Mouse (Mus musculus): ENCODE data around the gene 5730455P16Rik. TPM values are rescaled to one million over a fixed set of nuclear protein-coding genes. Genes with fewer than 3 reads are reported as not detected.
A peak's percentile ranks its signal among the peaks of the same experiment; 100 is the strongest.

Gene 5730455P16Rik
- total and polyA plus RNA-seq, 3 experiments = 12.7 to 19.7 (median 15.0) TPM

- peaks cover 50 to 85% of the 10 kb centered on the region in 2 experiments for H3K36me3 ChIP-seq (replicated peaks in 1 of 2; ENCODE audit: control insufficient read depth in 1 of 2, insufficient read depth in 1 of 2, low read length in 1 of 2)
Measured at GRCm38 (mm10) chr11:80368949-80369348, 8.9 kb downstream of the 5730455P16Rik start.

GRCm38 (mm10) chr11:80354832-80355231 lies 23.0 kb downstream of the 5730455P16Rik start:
- no peaks in the 10 kb centered on the region for H3K27me3 ChIP-seq (replicated peaks)
- in situ Hi-C loops (cut with MboI; ENCODE audit: low pct_ligation_motif_present, low pct_unique_long_range_greater_than_20kb, low sequenced_read_pairs) = no loop called here
- H3K27ac ChIP-seq (ENCODE audit: insufficient read depth, low read depth) = no peak overlapping the region
- DNase-seq (ENCODE audit: extremely low read depth) = peak; percentile 88
- no peaks in the 10 kb centered on the region for H3K79me2 ChIP-seq (replicated peaks; ENCODE audit: control insufficient read depth, extremely low read depth, insufficient read depth, poor library complexity, severe bottlenecking)
- peaks cover 0 to 24% of the 10 kb centered on the region in 2 experiments for H3K36me3 ChIP-seq (replicated peaks in 1 of 2; ENCODE audit: control insufficient read depth in 1 of 2, insufficient read depth in 1 of 2, low read length in 1 of 2)
- H3K4me2 ChIP-seq (ENCODE audit: insufficient read depth, low read depth, poor library complexity, severe bottlenecking) = peak overlapping the region; percentile 31; the same call in 1 of the 2 replicates
- no peak overlapping the region for H3K4me3 ChIP-seq (replicated peaks in 1 of 3; ENCODE audit: low read depth in 2 of 3, low read length in 2 of 3, poor library complexity in 1 of 3)
- no peak overlapping the region for H3K9ac ChIP-seq (ENCODE audit: insufficient read depth, low read depth)
- H3K4me1 ChIP-seq (ENCODE audit: control insufficient read depth in 1 of 2, insufficient read depth in 2 of 2) = peaks cover 6 to 22% of the 10 kb centered on the region in 2 experiments
- dilution Hi-C loops (cut with MboI; ENCODE audit: extremely low pct_ligation_motif_present, extremely low pct_unique_long_range_greater_than_20kb, low sequenced_read_pairs) = no loop called here
- H3K9me3 ChIP-seq (replicated peaks; ENCODE audit: low read length) = no peaks in the 10 kb centered on the region
- no peak for TF ChIP-seq POLR2A (IDR thresholded peaks at IDR 0.05; ENCODE audit: low read depth, low read length)
- no peak for TF ChIP-seq BHLHE40 (IDR thresholded peaks at IDR 0.05; ENCODE audit: low read depth, low read length)
- no peak for TF ChIP-seq ZMIZ1 (IDR thresholded peaks at IDR 0.05; ENCODE audit: low read depth, low read length)
- TF ChIP-seq CTCF (conservative IDR thresholded peaks at IDR 0.05 in 1 of 2, IDR thresholded peaks at IDR 0.05 in 1 of 2; ENCODE audit: low read depth in 2 of 2, low read length in 2 of 2) = peak in 1 of 2 experiments; percentile 72; a peak in 2 of 4 replicates
- TF ChIP-seq CHD2 (IDR thresholded peaks at IDR 0.05; ENCODE audit: low read length) = peak; percentile 32; the same call in 1 of the 2 replicates
- TF ChIP-seq USF2 (conservative IDR thresholded peaks at IDR 0.05; ENCODE audit: low read depth, low read length) = no peak
- no peak for TF ChIP-seq NRF1 (IDR thresholded peaks at IDR 0.05; ENCODE audit: low read depth, low read length)
- TF ChIP-seq JUND (conservative IDR thresholded peaks at IDR 0.05; ENCODE audit: low read depth, low read length) = peak; percentile 52
- peak; percentile 73 for TF ChIP-seq ELF1 (IDR thresholded peaks at IDR 0.05; ENCODE audit: low read depth, low read length)
- TF ChIP-seq SIN3A (IDR thresholded peaks at IDR 0.05; ENCODE audit: low read length) = peak; percentile 64; the same call in 1 of the 2 replicates
- peak; percentile 85 for TF ChIP-seq IRF4 (IDR thresholded peaks at IDR 0.05; ENCODE audit: low read depth, low read length)
- 0 out of 2 replicates have a peak, but pooled peaks have one; percentile 50 for TF ChIP-seq MEF2A (IDR thresholded peaks at IDR 0.05; ENCODE audit: borderline replicate concordance, low read depth, low read length)
- peak; percentile 40; the same call in 1 of the 2 replicates for TF ChIP-seq TCF12 (IDR thresholded peaks at IDR 0.05; ENCODE audit: low read depth, low read length)
- TF ChIP-seq ZNF384 (IDR thresholded peaks at IDR 0.05; ENCODE audit: low read depth, low read length) = no peak
- no peak for TF ChIP-seq PAX5 (IDR thresholded peaks at IDR 0.05; ENCODE audit: low read length)
- TF ChIP-seq USF1 (IDR thresholded peaks at IDR 0.05; ENCODE audit: low read depth, low read length) = no peak
- no peak for TF ChIP-seq POLR2AphosphoS2 (IDR thresholded peaks at IDR 0.05; ENCODE audit: low read depth, low read length)
- TF ChIP-seq RCOR1 (conservative IDR thresholded peaks at IDR 0.05; ENCODE audit: low read depth, low read length) = peak; percentile 77
- TF ChIP-seq MYC (IDR thresholded peaks at IDR 0.05; ENCODE audit: low read depth, low read length) = 0 out of 2 replicates have a peak, but pooled peaks have one; percentile 36
- no peak for TF ChIP-seq ZKSCAN1 (IDR thresholded peaks at IDR 0.05; ENCODE audit: borderline replicate concordance, low read depth, low read length)
- no peak for TF ChIP-seq JUN (IDR thresholded peaks at IDR 0.05; ENCODE audit: insufficient read depth, low read depth, low read length)
- 0 out of 2 replicates have a peak, but pooled peaks have one; percentile 29 for TF ChIP-seq MAZ (IDR thresholded peaks at IDR 0.05; ENCODE audit: low read depth, low read length)
- peak; percentile 48 for TF ChIP-seq SMC3 (IDR thresholded peaks at IDR 0.05; ENCODE audit: low read depth, low read length)
- TF ChIP-seq UBTF (IDR thresholded peaks at IDR 0.05; ENCODE audit: low read depth, low read length) = no peak
- no peak for TF ChIP-seq TBP (conservative IDR thresholded peaks at IDR 0.05; ENCODE audit: low read depth, low read length)
- TF ChIP-seq CHD1 (IDR thresholded peaks at IDR 0.05; ENCODE audit: low read depth, low read length) = no peak
- peak; percentile 29; the same call in 1 of the 2 replicates for TF ChIP-seq HCFC1 (IDR thresholded peaks at IDR 0.05; ENCODE audit: low read depth, low read length)
- TF ChIP-seq E2F4 (IDR thresholded peaks at IDR 0.05; ENCODE audit: insufficient replicate concordance, low read depth, low read length) = no peak
- TF ChIP-seq NELFE (IDR thresholded peaks at IDR 0.05; ENCODE audit: low read depth, low read length) = no peak; the same call in 1 of the 2 replicates
- 0 out of 2 replicates have a peak, but pooled peaks have one; percentile 2 for TF ChIP-seq ZC3H11A (IDR thresholded peaks at IDR 0.05; ENCODE audit: low read depth, low read length)
- TF ChIP-seq MXI1 (IDR thresholded peaks at IDR 0.05; ENCODE audit: low read depth, low read length) = no peak

More at GRCm38 (mm10) chr11:80368949-80369348, 8.9 kb downstream of the 5730455P16Rik start:
- DNase-seq (ENCODE audit: extremely low read depth) = no peak
- Histone ChIP-seq H3K9me3 (replicated peaks; ENCODE audit: low read length) (no peaks in the 10 kb centered on the region), H3K4me3 (replicated peaks in 1 of 3; ENCODE audit: low read depth in 2 of 3, low read length in 2 of 3, poor library complexity in 1 of 3) (no peak overlapping the region), H3K9ac (ENCODE audit: insufficient read depth, low read depth) (no peak overlapping the region), H3K4me1 (ENCODE audit: control insufficient read depth in 1 of 2, insufficient read depth in 2 of 2) (no peaks in the 10 kb centered on the region), H3K27ac (ENCODE audit: insufficient read depth, low read depth) (no peak overlapping the region), H3K4me2 (ENCODE audit: insufficient read depth, low read depth, poor library complexity, severe bottlenecking) (no peak overlapping the region), H3K27me3 (replicated peaks) (no peaks in the 10 kb centered on the region), H3K79me2 (replicated peaks; ENCODE audit: control insufficient read depth, extremely low read depth, insufficient read depth, poor library complexity, severe bottlenecking) (no peaks in the 10 kb centered on the region)
- TF ChIP-seq KAT2A (IDR thresholded peaks at IDR 0.05; ENCODE audit: insufficient replicate concordance, low read length) = no peak
- no peak for TF ChIP-seq E2F4 (IDR thresholded peaks at IDR 0.05; ENCODE audit: insufficient replicate concordance, low read depth, low read length)
- 0 out of 4 replicates have a peak, but pooled peaks of 1 of the 2 experiments have one; percentile 18 for TF ChIP-seq CTCF (conservative IDR thresholded peaks at IDR 0.05 in 1 of 2, IDR thresholded peaks at IDR 0.05 in 1 of 2; ENCODE audit: low read depth in 2 of 2, low read length in 2 of 2)
- no peak for TF ChIP-seq POLR2AphosphoS2 (IDR thresholded peaks at IDR 0.05; ENCODE audit: low read depth, low read length)
- TF ChIP-seq SMC3 (IDR thresholded peaks at IDR 0.05; ENCODE audit: low read depth, low read length) = no peak
- TF ChIP-seq MYC (IDR thresholded peaks at IDR 0.05; ENCODE audit: low read depth, low read length) = no peak
- dilution Hi-C loops (cut with MboI; ENCODE audit: extremely low pct_ligation_motif_present, extremely low pct_unique_long_range_greater_than_20kb, low sequenced_read_pairs) = no loop called here
- in situ Hi-C loops (cut with MboI; ENCODE audit: low pct_ligation_motif_present, low pct_unique_long_range_greater_than_20kb, low sequenced_read_pairs) = no loop called here

Measured in CH12.LX (cell line).